Mouse (Mus musculus): ENCODE results near the gene Pcgf5.
"Not testable (repeated sequence)": the region's sequence is repeated elsewhere in the genome, so short reads cannot be mapped to it uniquely, and the experiment has no call there.

The Pcgf5 gene

DNA sequence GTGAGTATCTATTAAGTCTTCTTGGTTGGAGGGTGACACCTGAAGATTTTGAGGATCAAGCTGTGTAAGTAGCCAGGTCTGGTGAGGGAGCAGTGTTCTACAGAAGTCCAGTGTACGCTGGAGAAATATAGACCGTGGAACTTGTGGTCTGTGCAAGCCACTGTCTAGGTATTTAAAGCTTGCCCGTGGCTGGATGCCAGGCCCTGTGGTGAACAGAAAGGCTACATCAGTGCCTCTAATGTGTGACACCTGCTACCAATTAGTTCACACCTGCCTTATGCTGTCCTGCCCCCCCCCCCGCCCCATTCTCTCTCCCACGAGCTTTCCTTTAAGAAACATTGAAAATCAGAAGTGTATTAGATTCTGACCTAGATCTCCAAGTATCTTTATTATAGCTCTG, 40.4 kb downstream of the Pcgf5 start:
- no peak for DNase-seq (ENCODE audit: low spot score)

DNA sequence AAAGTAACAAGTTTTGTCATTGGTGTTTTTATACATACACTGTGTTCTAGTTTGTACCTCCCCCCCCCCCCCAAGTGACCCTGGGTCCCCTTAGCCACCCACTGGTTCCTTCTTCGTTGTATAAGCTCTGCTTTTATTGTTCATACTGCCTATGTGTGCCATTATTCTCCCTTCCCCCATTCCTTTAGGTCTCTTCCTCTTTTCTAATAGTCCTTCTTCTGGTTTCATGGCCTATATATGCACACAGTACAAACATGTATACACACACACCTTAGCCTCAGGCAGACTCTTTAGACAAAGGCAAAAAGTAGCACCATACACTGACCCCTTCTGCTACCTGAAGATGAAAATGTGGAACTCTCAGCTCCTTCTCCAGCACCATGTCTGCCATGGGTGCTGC, 42.6 kb downstream of the Pcgf5 start:
- DNase-seq (ENCODE audit: low spot score) = no peak

DNA sequence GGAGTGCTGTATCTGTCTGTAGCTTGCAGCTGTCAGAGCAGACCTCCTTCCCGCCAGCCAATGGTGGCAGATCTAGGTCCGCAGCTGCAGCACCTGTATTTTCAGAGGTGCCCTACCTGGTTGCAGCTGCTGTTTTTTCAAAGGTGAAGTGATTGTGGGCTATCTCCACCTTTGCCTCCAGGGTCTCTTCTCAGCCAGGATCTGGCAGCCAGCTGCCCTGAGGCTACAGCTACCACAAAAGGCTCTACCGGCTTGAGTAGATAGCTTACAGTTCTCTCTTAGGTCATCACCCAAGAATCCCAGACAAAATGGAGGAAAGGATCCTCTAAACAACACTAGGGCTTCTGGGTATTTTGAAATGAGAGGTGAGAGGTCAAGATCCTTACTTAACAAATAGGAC, 50.4 kb downstream of the Pcgf5 start:
- no peak for DNase-seq (ENCODE audit: low spot score)

DNA sequence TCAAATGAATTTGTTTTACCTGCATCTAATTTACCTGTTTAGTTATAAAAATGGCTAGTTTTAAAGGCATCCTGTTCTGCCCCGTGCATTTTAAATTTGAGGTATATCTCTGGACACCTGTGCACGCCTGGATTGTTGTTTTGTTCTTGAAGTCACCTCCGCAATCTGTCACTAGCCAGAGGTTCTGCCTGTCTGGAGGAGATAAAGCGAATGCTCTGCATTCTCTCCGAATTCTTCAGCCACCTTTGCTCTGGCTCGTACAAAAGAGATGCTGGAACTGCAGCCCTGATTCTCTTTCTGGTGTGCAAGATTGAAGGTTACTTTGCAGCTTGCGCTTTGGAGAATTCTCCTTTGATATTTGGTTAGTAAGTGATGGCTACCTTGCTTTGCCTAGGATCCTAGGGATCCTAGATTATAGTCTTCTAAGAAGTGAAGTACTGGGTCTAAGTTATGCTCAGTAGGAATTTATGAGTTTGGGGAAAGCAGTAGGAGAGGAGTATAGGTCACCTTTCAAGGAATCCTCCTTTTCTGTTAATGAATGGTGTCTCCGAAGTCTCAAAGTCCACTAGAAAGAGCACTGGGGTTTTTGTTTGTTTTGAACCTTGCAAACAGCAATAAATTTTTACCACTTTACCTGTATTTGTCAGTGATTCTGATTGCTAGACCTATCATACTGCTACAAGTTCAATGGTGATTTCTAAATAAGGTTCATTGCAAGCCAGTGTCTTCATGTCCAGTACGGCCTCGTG, 60.4 kb downstream of the Pcgf5 start:
- no peak for DNase-seq (ENCODE audit: low spot score)

DNA sequence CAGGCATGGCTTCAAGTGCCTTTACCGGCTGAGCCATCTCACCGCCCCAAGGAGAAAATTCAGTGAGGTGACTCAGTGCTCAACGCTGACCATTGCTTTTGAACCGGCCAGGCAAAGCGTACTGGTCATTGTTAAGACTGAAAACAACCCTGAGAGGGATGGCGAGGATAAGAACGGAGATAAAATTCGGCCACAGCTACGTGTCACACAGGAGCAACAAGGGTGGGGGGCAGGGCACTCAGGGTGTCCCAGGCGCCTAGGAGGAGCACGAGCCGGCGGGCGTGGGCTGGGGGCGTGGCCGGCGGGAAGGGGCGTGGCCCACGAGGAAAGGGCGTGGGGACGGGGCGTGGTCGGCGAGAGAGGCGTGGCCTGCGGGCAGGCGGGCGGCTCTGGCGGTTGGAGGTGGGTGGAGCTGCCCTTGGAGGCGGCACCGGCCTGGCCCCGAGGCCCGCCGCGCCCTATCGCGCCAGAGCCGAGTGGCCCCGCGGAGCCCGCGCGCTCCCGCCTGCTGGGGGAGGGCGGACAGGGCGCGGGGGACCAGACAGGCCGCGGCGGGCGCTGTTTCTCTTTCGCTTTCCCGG, 61.3 kb downstream of the Pcgf5 start:
- DNase-seq (ENCODE audit: low spot score) = peak; percentile 95

DNA sequence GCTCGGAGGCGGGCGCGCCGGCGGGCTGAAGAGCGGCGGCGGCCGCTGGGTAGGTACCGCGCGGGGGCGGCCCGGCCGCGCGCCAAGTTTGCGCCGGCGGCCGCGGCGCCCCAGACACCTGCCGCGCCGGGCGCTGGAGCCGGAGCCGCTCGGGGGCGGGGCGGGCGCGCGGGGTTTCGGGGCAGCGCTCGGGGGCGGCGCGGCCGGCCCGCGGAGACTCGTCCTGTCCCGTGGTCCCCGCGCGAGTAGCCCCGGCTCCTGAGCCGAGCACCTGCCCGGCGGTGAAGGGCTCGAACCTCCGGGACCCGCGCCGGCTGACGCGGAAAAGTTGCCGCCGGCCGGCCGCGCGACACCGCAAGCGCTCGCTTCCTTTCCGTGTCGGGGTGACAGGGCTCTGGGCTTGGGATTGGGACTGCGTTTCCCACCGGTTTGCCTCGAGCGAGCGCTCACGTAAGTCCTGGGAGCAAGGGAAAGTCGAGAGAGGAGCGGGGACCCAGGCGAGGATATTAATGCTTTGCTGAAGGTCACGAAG, 61.8 kb downstream of the Pcgf5 start:
- no peak for DNase-seq (ENCODE audit: low spot score)

DNA sequence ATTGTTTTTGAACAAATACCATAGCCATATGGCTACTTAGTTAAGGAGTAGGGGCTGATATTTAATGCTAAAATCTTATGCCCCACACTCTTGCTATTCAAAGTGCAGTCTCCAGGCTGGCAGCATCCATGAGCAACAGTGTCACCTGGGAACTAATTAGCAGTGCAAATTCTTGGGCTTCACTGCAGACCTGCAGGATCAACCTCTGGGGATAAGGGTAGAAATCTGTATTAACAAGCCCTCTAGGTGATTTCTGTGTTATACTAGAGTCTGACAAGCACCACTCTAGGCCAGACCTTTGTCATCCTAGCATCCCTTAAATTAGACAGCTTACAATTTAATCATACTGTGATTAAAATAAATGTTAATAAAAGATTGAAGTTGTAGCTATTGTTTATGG, 71.8 kb downstream of the Pcgf5 start:
- DNase-seq (ENCODE audit: low spot score) = no peak

DNA sequence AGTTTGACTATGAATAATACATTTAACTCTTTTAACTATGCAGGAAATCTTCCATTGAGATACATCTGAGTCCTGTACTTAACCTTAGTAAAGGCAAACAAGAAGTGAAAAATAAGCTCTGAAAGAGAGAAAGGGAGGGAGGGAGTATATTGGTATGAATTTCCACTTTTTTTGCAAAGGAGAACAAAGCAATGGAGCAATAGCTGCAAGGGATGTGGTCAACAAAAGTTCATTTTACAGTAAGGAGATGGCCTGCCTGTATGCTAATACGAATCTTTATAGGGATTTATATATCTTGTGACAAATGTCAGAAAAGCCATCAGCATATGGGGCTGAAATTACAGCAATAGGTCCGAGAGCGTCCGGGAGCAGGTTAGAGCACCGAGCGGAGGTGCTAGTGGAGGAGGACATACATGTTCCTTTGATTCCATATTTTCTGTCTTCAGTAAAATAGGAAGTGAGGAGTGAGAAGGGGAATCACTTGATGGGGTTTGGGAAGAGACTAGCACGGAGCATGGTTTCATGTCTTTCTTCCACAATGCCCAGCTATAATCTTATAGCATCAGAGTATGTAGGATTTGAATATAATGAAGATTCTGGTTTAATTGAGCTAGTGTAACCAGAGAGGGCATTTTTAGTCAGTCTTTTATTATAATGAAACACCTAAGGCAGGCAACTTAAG, 79.2 kb downstream of the Pcgf5 start:
- DNase-seq (ENCODE audit: low spot score) = no peak

DNA sequence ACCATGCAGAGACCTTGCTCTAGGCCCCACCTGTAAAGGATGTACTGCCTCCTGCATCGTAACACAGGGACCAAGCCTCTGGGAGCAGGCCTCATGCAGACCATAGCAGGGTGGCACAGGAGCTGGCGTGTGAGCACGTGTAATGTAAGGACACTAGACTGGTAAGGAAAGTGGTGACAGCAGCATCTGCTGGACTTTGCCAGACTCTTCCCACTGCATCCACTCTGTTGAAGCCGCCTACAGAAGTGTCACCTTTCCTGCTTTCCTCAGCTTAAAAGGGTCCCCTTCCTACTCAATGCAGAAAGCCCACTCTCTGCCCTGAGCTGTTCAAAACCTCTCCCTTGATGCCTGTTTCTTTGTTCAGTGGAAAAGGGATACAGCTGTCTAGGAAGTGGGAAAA, 80.0 kb downstream of the Pcgf5 start:
- no peak for DNase-seq (ENCODE audit: low spot score)

DNA sequence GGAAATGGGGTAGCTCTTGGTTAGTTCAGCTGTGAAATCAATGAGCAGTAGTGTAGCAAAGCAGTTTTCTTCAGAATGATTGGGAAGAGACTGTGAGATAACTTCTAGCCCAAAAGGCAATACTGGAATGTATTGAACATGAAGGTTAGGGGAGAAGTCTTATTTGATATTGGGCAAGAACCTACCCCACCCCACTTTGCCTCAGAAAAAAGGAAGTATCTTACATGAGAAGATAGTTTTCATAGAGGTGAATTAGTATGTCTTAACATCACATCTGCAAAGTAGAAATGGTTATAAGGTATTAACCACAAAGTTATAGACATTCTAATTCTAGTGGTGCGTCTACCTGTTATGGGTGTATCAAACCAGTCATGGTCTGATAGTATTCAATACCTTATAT, 81.2 kb downstream of the Pcgf5 start:
- DNase-seq (ENCODE audit: low spot score) = no peak

DNA sequence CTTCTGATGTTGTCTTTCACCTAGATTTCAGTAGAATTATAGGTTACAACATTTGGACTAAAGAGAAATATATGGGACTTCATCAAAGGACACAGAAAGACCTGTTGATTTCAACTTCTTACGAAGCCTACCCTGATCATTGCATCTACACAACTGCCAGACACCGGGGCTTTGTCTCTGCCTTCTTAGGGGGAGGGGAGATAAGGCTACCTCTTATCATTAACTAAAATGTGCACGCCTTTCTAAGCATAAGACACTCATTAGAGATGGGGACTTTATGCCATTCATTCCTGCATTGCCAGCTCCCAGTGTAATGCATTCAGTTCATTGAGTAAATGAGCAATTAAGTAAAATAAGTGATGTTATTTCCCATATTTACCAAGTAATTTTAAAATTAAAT, 85.1 kb downstream of the Pcgf5 start:
- no peak for DNase-seq (ENCODE audit: low spot score)

DNA sequence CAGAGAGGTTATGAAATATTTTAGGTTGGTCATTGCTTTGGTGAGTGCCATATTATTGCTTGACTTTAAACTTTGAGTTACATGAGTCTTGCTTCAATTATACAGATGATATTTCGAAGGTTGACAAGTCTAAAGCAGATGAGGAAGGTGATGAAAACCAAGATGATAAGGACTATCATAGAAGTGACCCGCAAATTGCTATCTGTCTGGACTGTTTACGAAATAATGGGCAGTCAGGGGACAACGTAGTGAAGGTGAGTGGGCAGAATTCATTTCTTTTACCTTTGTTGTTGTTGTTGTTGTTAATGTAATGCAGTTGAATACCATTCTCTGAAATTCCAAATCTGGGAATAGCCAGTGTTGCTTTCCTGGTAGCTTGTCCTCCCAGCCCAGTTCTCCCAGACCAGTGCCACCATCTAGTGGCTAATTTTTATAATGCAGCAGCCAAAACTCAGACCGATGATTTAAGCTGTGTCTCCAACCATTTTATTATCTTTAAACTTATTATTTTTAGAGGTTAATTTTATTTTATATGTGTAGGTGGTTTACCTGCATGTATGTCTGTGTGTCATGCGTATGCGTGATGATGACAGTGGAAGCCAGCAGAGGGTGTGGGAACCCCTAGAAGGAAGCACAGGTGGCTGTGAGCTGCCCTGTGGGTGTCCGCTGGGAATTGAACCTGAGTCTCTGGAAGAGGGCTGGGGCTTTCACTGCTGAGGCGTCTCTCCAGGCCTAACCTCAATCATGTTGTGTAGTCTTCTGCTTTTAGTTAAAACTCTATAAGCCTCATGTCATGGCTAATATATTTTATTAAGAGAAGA, 92.0 kb downstream of the Pcgf5 start:
- peak; percentile 44 for DNase-seq (ENCODE audit: low spot score)

DNA sequence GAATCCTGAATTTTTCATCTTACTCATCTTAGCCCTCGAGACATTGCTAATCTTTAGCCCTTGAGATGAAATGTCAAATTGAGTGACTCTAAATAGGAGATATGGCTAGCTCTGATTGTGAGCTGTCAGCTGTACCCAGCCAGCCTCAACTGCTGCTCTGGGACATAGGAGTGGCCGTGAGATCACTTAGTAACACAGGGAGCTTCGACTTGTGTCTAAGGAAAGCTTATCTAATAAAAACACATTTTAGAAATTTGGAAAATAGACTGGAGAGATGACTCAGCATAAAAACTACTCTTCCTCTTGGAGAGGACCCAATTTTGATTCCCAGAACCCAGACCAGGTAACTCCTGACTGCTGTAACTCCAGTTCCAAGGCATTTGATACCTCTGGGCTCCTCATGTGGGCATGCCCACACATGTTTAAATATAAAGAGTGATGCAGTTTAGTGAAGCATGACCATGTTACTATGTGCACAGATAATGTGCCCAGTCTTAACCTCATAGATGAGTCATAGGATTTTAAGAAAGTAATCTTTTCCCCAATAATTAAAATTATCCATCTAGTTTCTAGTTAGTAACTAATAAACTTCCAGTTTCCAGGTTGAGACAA, 103.0 kb downstream of the Pcgf5 start:
- DNase-seq (ENCODE audit: low spot score) = no peak

DNA sequence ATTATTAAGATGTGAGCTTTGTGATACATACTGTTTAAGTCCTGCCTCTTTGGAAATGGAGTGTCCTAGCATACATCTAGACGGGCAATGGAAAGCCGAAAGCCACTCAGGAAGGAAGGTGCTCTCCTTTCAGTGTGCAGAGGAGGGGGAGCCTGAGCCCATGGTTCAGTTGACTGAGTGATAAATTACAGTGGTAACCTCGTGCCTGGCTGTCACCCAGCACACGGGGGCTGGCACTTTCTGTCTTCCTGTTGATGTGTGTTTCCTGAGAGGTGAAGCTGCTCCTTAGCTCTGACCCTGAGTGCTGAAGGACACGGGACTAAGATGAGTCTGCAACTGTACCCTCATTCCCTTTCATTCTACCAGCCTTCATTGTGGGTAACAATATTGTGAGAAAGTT, 103.6 kb downstream of the Pcgf5 start:
- DNase-seq (ENCODE audit: low spot score) = no peak

DNA sequence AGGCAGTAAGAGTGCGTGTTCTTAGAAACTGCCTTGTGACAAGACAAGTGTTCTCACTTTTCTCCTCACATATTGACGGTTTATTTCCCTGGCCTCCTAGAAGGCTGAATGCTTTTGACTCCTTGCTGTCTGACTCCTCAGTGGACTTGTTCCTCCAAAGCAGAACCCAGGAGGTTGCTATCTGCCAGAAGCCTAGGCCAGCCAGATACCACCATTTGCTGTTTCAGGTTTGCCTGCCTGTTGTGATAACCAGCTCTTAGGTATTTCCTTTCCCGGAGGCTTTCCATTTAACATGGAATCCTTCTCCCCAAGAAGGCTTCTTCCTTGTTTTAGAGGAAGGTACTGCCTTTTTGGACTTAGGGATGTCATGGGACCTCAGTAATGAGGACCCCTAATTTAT, 104.1 kb downstream of the Pcgf5 start:
- DNase-seq (ENCODE audit: low spot score) = not testable (repeated sequence)

DNA sequence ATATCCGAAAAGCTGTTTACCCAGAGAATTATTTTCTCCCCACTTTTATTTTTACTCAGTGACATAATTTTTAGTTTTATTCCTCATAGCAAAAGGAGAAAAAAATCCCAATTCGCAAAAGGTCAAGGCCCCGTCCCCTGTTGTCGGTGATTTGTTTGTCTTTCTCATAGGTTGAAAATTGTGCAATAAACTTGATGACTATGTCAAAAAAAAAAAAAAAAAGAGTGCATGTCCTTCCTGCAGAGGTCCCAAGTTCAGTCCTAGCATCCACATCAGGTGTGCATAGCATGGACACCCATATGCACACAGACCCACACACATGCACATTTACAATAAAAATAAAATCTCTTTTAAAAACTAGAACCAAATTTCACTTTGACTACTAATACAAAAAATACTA, 105.3 kb downstream of the Pcgf5 start:
- no peak for DNase-seq (ENCODE audit: low spot score)

DNA sequence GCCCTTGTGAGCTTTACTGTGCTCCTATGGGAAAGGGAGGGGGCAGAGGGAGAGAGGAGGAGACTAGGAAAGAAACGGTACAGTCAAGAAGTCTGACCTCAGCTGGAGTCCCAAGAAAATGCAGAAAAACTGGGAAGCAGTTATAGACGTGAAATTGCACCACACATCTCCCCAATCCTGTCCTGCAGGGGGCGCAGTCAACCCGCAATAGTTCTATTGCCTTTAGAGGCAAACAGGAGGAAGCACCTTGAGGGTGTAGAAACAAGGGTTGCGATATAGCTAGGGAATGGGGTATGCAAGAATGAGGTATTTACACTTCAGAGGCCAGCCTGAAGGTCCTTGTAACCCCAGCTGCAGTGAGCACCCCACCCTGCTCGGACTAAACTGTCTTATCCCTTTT, 122.0 kb downstream of the Pcgf5 start:
- DNase-seq (ENCODE audit: low spot score) = peak; percentile 21

DNA sequence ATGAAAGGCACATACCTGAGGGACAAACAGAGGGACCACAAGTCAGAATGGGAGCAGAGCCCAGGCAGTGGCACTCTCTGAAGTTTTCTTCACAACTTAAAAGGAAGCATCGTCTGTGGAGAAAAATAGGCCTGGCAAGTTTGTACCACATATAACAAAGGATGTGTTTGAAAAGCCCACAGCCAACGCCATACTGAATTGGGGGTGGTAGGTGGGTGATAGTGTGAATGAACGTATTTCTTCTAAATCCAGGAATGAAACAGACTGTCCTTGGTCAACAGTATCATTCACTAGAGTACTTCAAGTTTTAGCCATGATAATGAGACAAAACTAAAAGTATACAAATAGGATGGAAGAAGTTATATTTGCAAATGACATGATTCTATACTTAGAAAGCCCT, 123.2 kb downstream of the Pcgf5 start:
- DNase-seq (ENCODE audit: low spot score) = no peak

DNA sequence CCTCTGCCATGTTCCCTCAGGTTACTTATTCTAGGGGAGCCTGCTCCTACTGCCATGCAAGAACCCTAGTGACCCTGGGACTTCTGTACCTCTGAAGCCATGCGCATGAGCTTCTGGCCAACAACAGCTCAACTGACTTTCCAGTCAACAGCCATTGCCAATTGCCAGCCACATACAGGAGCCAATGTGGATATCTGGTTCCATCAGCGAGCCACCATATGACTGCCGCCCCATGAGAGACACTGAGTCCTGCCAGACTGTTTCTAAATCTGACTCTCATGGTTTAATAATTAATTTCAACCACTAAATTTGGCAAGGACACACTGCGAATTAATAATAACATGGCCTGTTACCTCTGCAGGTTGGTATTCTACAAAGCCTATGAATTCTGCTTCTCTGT, 128.5 kb downstream of the Pcgf5 start:
- no peak for DNase-seq (ENCODE audit: low spot score)

DNA sequence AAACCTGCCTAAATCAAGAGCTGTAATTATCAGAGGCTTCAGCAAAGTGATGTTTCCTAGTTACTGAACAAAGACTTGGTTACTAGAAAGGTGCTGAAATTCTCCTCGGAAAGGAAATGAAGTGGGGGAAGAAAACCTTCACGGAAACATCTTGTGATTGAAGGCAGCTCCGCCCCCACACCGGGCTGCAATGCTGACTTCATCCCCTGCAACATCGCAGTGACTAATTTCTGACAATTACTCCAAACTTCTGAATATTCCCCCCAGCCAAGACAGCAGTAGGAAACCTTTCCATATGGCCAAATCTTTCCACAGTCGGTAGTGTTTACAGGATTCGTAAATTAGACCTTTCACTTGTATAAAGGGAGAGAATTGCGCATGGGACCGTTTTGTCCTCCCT, 129.0 kb downstream of the Pcgf5 start:
- DNase-seq (ENCODE audit: low spot score) = no peak

DNA sequence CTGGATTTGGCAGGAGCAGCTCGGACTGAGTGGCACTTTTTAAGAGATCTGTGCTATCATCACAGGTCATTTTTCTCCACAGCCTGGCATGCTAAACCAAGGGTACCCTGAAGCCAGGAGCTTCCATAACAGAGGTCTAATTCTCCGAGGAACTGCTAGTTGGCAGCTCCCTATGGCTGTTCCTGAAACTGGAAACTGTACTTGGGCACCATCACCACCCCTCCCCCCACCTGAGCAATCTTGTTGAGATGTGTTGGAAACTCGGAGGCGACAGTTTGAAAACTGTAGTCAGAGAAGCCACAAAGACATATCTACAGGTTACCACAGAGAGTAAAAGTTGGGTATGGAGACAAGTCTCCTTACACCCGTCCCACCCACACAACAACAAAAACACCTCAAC, 129.6 kb downstream of the Pcgf5 start:
- DNase-seq (ENCODE audit: low spot score) = no peak

DNA sequence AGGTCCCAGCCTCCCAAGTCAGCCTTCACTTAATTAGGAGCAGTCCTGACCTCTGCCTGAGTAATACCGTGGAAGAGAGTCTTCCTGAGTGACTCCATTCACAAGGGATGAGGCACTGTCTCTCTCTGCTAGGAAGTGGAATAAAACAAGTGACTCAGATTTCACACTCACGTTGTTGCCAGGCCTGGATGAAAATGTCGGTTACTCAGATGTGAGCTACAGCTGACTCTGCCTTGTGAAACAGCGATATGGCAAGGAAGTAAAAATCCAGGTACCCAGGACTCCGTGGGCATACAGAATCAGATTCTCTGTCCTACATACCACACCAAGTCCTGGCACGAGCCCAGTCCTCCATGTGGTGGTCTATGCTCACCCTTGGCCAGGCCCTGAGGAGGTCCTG, 142.8 kb downstream of the Pcgf5 start:
- no peak for DNase-seq (ENCODE audit: low spot score)
